Mouse (Mus musculus) embryo, embryonic 10.5 days (tissue): ENCODE measurements around the gene Spdye4a.

Source experiments
- DNase-seq: peaks from one replicate; pipeline ENCODE4 v3.0.0-alpha.2; 2015; ENCODE audit warnings: low spot score

Gene Spdye4a

DNA sequence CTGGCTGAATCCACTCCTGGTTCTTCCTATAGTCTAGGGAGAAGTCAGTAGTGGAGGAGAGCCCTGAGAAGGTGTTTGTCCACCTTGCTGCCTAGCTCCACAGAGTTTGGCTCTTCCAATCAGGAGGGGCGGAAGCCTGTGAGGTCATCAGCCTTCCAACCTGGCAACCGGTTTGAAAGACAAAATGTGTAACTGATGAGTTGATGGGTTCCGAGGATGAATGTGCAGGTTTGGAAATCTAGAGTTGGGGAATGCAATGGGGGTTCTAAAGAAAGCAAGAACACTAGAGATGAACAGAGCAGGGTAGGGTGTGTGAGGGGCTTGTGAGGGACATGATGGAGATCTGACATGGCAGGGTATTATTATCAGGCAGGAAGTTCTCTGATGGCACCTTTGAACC is at the start of gene Spdye4a:
Gene Spdye4a (minus strand): TSS at position 101 of the 400 bp plus-strand sequence.
- DNase-seq = no peak

DNA sequence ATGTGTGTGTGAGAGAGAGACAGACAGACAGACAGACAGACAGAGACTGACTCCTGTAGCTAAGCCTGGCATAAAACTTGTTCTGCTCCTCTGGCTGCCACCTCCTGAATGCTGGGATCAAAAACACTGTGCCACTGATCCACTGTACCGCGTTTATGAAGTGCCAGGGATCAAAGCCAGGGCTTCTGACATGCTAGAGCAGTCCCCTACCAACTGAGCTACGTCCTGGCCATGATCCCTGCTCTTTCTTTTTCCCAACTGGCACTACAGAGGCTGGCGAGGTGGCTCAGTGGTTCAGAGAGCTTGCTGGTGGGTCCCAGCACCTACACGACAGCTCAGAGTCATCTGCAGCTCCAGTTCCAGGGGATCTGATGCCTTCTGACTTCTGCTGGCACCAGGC is 49.1 kb upstream of the Spdye4a start:
- DNase-seq = no peak

DNA sequence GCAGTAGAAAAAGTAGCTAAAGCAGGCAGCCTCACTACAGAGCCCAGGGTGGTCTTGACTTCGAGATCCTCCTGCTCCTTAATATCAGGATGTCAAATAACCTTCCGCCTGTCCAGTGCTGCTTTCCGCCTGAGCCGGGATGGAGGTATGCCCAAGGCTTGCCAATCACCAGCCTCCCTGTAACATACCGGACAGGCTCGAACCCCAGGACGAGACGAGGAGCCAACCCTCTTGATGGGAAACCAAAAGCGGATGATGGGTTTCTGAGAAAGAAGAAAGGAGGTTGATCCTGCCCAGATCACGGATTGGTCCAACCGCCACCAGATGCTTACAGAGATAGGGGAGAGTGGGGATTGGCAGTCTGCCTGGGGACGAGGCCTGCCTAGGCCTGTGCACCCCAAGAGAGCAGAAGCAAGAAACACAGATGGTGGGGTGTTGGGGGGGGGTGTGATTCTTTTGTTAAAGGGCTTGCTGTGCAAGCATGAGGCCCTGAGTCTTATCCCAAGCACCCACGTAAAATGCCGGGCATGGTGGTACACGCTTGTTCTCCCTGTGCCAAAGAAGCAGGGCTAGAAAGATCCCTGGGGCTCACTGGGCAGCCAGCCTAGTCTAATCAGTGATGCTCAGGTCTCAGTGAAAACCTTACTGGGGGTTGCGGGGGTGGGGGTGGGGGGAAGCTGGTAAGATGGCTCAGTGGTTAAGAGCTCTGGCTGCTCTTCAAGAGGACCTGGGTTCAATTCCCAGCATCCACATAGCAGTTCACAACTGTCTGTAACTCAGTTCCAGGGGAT is 46.0 kb upstream of the Spdye4a start:
- DNase-seq = no peak

DNA sequence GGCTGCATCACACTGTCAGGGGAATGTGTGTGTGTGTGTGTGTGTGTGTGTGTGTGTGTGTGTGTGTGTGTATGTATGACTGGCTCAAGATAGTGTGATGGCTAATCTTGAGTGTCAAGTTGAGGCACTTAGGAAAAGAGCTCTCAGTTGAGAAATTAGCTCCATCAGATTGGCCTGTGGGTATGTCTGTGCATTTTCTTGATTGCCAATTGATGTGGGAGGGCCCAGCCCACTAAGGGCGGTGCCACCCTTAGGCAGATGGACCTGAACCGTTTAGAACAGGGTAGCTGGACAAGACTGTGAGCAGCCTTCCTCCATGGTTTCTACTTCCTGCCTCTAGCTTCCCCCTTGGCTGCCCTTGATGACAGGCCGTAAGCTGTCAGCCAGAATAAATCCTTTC is 45.4 kb upstream of the Spdye4a start:
- no peak for DNase-seq

DNA sequence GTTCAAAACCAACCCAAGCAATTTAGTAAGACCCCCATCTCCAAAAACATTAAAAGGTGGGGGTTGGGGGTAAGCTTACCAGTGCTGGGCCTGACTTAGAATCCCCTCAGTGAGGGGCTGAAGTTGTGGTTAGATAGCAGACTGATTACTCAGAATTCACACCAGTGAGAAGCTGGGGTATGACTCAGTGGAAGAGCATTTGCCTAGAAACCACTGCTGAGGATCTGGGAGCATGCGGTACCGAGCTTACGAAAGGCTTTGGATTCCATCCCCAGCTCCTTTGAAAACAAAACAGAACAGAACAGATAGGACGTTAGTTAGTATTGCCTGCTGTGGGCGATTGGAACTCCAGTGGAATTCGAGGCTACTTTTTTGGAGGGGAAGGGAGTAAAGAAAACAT is 45.0 kb upstream of the Spdye4a start:
- DNase-seq = no peak

DNA sequence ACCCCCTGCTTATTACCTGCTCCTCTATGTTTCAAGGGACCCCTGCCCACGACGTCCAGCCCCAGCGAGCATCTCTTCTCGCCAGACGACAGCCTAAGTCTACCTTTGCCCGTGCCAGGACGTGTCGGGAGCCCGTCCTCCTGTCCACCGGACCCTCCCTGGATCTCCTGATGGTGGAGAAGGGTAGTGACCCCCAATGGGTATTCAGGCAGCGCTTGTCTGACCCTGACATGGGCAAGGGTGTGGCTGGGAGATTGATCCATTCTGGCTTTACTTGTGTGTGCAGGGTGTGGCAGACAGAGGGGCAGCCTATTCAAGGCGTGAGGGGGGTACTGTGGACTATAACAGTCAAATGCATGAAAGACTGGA is 43.4 kb upstream of the Spdye4a start:
- DNase-seq = no peak

DNA sequence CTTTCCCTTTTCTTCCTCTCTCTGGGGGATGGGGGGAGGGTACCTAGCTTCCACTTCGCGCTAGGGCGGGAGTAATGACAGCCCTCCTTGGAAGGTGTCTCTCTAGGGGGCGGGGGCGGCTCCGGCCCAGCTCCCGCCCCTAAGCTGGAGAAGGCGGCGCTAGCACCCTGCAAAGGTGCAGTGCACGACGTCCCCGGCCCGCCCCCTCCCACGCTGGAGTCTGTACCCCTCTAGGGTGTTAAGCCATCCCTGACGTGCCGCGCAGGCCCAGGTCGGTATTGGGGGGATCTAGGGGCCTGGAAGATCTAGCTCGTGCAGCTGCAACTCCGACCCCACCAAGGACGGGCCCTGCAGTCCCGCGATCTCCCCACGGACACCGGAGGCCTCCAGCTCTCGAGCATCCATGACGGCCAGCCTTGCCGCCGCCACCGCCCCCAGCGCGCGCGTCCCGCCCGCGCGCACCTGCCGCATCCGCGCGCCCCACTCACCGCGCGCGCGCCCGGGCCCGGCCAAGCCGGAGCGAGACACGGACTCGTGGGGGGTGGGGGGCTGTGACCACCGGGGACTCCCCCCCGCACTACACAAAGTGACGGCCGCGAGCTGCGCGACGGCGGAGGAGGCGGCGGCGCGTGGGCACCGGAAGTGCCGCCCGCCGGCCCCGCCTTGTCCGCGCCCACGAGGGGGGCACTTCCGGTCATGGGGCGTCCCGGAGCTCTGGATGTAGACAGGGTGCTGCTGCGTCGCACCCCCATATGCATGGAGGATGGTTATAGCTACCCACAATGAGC is 42.9 kb upstream of the Spdye4a start, which contains the start of gene Zfp316:
Gene Zfp316 (minus strand): TSS at position 660 of the 788 bp plus-strand sequence.
- DNase-seq = peak; percentile 77

DNA sequence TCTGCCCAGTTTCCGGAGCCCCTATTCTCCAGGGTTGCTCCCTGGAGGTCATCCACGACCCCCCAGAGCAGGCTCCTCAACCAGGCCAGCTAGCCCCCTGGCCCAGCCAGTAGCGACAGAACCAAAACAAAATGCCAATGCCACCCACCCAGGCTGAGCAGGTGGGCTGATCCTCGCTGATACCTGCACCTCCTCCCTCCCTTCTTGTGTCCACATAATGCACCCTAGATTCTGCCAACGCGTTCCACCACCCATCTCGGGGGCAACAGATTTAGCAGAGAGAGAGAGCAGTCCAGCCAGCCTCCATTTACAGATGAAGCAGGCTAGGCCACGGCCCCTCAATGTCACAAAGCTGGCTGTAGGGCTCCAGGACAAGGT is 42.3 kb upstream of the Spdye4a start:
- DNase-seq = no peak

DNA sequence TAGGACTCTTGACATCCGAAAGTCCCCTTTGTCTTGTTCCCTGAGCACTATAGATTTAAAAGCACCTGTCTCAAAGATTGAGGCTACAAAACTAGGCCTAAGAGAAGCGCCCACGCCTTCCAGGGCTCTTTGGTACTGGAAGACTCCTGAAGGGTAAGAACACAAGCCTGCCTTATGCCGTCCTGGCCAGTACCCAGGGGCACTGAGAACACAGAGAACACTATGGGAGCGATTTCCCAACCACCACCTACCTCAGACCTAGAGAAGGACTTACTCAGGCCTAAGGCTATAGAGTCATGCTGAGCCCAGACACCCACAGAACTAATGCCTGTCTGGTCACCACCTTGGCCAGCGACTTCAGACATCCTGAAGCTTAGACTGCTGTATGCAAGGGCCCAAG is 40.1 kb upstream of the Spdye4a start:
- DNase-seq = no peak

DNA sequence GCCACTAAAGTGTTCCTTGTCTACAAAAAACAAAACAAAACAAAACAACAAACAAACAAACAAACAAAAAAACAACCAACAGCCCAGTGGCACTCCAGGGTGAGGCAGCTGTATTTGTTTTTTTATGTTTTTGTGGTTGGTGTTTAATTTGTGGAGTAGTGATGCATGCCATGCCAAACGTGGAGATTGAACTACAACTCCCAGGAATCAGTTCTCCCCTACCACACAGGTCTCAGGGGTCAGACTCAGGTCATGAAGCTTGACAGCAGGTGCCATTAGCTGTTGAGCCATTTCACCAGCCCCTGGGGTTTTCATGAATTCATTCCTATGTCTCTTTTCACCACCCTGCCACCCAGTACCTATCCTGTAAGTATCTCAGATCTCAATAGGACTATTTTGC is 38.7 kb upstream of the Spdye4a start:
- DNase-seq = no peak

DNA sequence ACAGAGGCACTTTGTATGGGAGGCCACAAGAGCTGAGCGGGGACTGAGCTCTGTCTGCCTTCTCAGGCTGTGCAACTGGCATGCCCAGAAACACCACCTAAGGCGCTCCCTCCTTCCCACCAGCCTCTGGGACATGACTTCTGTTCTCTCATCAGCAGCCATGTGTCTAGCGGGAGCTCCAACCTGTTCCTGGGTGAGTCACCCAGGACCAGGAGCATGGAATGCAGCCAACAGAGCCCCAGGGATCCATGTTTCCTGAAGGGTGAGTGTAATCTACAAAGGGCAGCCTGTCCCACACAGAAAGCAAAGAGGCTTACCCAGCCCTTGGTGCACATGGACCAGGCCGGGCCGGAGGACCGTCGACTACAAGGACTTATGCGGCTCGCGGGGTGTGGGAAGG is 38.0 kb upstream of the Spdye4a start:
- DNase-seq = no peak

DNA sequence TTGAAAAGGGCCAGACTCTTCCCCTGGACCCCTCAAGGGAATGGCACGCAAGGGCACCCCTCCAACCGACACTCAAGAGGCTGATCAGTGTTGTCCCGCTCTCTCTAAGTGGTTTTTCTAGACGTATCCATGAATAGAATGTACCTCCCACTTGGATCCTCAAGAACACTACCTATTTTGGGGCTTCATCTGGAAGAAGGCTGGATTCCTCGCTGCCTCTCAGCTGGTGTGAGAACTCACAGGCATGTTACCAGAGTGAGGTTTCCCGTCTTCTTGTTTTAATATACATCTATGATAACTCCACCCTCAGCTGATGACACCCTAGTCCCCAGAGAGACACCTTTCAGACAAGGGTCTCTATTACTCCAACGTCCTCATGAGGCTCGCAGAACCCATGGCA is 34.9 kb upstream of the Spdye4a start:
- DNase-seq = no peak

DNA sequence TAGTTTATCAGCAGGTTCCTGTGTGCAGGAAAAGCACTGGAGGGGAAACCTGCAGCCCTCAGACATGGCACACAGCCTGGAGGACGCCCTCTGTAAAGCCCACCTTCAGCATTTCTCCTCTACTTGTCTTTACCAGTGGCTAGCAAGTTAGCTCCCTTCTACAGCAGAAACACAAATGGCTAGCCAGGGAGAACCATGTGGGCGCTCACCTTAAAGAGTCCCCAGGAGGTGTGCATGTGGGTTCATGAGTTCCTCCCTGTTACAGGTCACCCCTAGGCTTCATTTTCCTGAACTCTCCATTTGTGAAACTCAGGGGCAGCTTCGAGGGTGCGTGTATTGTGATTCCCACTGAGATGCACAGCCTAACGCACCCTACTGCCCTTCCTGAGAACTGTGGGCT is 29.1 kb upstream of the Spdye4a start:
- DNase-seq = no peak

DNA sequence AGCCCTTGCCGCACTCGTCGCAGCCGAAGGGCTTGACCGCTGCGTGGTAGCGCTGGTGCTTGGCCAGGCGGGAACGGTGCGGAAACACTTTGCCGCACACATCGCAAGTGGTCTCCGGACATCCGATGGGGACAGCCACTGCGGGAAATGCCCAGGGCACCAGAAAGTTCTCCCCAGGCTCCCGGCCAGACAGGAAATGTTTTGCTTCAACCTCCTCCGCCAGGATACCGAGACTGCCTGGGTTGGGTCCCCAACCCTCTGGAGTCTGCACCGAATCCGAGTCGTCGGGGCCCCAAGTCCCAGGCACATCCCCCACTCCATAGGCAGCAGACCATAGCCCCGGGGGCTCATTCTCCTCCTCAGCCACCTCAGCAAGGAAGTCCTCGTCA is 28.4 kb upstream of the Spdye4a start:
- DNase-seq = no peak

DNA sequence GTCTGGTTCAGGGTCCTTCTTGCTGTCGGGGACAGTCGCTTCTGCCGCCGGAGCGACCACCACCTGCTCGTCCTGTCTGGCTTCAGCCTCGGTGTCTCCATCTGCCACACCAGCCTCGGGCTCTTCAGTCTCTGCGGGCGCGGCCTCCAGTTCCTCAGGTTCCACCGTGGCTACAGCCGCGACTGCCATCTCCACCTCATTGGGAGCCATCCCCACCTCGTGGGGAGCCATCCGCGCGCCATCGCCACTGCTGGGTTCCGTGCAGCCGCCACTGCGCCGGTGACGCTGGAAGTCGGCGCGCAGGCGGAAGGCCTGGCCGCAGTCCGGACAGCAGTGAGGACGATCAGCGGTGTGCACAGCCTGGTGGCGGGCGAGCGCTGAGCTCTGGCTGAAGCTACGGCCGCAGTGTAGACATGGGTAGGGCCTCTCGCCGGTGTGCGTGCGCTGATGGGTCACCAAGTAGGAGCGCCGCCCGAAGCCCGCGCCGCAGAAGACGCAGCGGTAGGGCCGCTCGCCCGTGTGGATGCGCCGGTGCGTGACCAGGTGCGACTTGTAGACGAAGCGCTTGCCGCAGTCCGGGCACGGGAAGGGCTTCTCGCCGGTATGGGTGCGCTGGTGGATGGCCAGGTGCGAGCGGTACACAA is 27.9 kb upstream of the Spdye4a start:
- peak; percentile 32 for DNase-seq

DNA sequence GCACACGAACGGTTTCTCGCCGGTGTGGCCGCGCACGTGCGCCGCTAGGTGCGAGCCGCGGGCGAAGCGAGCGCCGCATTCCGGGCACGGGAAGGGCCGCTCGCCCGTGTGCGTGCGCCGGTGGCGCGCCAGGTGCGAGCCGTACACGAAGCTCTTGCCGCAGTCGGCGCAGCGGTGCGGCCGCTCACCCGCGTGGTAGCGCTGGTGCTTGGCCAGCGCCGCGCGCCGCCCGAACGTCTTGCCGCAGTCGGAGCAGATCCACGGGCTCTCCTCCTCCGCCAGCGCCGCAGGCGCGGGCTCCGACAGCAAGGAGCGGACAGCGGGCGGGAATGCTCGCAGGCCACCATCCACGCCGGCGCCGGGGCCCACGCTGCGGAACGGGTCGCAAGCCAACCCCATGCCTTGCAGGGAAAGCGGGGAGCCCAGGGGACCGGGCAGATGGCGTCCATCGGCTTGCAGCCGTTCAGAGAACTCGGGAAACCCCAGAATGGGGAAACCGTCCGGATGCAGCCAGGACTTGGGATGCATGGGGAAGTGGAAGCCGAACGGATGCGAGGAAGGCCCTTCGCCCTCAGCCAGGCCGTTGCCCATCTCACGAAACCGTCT is 27.3 kb upstream of the Spdye4a start:
- peak; percentile 36 for DNase-seq

DNA sequence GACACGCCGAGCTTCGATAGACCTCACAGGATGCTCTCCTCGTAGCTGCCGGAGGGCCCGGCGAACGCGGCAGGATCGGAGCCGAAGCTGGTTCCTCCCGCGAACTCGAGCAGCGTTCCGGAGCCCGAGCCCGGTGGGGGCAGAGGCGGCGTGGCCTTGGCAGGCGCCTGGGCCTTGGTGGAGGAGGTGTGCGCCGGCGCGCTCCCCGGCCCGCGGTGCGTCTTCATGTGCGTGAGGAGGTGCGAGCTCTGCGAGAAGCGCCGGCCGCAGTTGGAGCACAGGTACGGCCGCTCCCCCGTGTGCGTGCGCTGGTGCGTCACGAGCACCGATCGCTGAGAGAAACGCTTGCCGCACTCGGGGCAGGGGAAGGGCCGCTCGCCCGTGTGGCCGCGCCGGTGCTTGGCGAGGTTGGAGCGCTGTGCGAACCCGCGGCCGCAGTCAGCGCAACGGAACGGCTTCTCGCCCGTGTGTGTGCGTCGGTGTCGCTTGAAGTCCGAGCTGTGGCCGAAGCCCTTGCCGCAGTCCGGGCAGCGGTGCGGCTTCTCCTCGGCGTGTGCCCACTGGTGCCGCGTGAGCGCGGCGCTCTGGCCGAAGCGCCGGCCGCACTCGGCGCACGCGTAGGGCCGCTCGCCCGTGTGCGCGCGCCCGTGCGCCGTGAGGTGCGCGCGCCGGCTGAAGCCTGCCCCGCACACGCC is 26.6 kb upstream of the Spdye4a start:
- DNase-seq = peak; percentile 33

DNA sequence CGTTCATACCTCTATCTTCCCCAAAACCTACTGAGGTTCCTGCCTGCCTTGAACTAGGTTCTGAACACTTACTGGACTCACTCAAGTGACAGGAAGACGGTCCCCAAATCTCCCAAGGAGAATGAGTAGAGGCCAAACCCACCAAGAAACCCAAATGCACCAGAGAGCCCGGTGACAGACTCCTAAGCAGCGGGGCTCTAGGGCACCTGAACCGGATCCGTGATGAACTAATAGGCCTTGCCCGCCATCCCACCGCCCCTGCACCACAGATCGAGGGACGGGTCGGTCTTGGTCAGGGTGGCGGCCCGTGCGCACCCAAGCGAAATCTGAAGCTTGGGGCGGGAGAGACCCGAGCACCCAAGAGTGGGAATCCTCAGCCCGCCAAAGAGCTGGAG is 26.1 kb upstream of the Spdye4a start:
- no peak for DNase-seq

DNA sequence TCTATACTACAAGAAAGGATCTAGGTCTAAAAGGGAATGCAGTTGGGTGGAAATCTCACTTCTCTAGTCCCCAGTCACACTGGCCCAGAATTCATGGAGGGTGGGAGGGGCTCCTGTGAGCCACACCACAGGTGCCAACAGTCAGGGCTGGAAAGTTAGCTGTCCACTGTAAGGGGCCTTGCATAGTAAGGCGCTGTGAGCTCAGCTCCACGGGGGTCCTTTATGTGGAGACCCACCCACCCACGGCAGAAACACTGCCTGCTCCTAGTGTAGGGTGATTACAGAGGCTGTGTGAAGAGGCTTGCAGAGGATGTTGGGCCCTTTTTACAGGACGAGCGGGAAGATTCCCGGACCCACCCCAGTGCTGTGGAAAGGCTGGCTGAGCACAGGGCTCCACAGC is 25.3 kb upstream of the Spdye4a start:
- DNase-seq = no peak

DNA sequence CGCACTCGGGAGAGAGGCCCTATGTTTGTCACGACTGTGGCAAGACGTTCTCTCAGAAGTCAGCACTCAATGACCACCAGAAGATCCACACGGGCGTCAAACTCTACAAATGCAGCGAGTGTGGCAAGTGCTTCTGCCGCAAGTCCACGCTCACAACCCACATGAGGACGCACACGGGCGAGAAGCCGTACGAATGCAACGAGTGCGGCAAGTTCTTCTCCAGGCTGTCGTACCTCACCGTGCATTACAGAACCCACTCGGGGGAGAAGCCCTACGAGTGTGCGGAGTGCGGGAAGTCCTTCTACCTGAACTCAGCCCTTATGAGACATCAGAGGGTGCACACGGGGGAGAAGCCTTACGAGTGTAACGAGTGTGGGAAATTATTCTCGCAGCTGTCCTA is 18.2 kb upstream of the Spdye4a start:
- no peak for DNase-seq

DNA sequence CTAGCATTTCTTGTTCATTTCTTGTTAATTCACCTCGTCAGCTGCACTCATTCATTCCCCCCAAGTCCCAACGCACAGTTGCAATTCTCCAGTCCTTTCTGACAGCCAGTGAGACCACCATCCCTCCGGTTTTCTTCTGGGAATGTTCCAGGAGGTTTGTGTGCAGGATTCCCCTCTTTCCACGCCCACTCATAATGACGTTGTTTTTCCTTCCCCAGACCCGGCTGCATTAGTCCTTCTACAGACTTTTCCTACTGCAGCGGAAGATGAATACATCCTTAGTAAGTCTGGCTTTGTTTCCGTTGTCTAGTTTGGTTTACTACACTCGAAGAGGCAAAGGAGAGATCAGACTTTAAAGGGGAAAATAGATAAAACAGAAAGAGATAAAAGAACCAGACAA is 9.3 kb upstream of the Spdye4a start:
- DNase-seq = no peak
